Mouse (Mus musculus): Measurements from ENCODE around the gene Smyd4. TPM values are rescaled to one million over a fixed set of nuclear protein-coding genes. Genes with fewer than 3 reads are reported as not detected.
"Not testable (repeated sequence)": the region's sequence is repeated elsewhere in the genome, so short reads cannot be mapped to it uniquely, and the experiment has no call there.

Gene Smyd4
- total RNA-seq, 2 experiments from 2014 or later, result 5.9 to 7.2 TPM

- DNase-seq, result no peak
These were observed 3.5 kb upstream of the Smyd4 start for GRCm38 (mm10) chr11:75344716-75345115.

- DNase-seq, result no peak
These were observed 1.6 kb upstream of the Smyd4 start for GRCm38 (mm10) chr11:75346556-75347187.

- DNase-seq, result no peak
These were observed 1.0 kb upstream of the Smyd4 start for GRCm38 (mm10) chr11:75347188-75347585.

- no peak for DNase-seq
These were observed 637 bp upstream of the Smyd4 start for GRCm38 (mm10) chr11:75347596-75347995.

GRCm38 (mm10) chr11:75348890-75349261 lies 643 bp downstream of the Smyd4 start:
- no peak for DNase-seq

- no peak for DNase-seq
These were observed 3.0 kb downstream of the Smyd4 start for GRCm38 (mm10) chr11:75351225-75351624.

GRCm38 (mm10) chr11:75355475-75355874 lies 7.2 kb downstream of the Smyd4 start:
- DNase-seq, result peak in 1 of 2 experiments; percentile 27

- DNase-seq, result no peak
These were observed 28.9 kb downstream of the Smyd4 start for GRCm38 (mm10) chr11:75377125-75377524.

GRCm38 (mm10) chr11:75378786-75379185 lies 30.6 kb downstream of the Smyd4 start:
- not testable (repeated sequence) for DNase-seq

- not testable (repeated sequence) for DNase-seq
These were observed 35.3 kb downstream of the Smyd4 start for GRCm38 (mm10) chr11:75383529-75383928.

GRCm38 (mm10) chr11:75395611-75396010 lies 47.4 kb downstream of the Smyd4 start:
- DNase-seq, result no peak

- DNase-seq, result no peak
These were observed 49.2 kb downstream of the Smyd4 start for GRCm38 (mm10) chr11:75397452-75397851.

GRCm38 (mm10) chr11:75399411-75399841 lies 51.2 kb downstream of the Smyd4 start:
- DNase-seq, result no peak

- DNase-seq, result no peak
These were observed 51.9 kb downstream of the Smyd4 start for GRCm38 (mm10) chr11:75400099-75400498.

- DNase-seq, result peak; percentile 75 to 76
These were observed 54.0 kb downstream of the Smyd4 start for GRCm38 (mm10) chr11:75402271-75402690.

GRCm38 (mm10) chr11:75403301-75404052 lies 55.2 kb downstream of the Smyd4 start:
- peak; percentile 51 to 68 for DNase-seq

- no peak for DNase-seq
These were observed 56.6 kb downstream of the Smyd4 start for GRCm38 (mm10) chr11:75404801-75405200.

GRCm38 (mm10) chr11:75406104-75406503 lies 57.9 kb downstream of the Smyd4 start:
- no peak for DNase-seq

GRCm38 (mm10) chr11:75406865-75407264 lies 58.6 kb downstream of the Smyd4 start:
- peak; percentile 30 to 73 for DNase-seq

GRCm38 (mm10) chr11:75409679-75410575 lies 61.7 kb downstream of the Smyd4 start:
- DNase-seq, result no peak

- no peak for DNase-seq
These were observed 62.4 kb downstream of the Smyd4 start for GRCm38 (mm10) chr11:75410591-75410990.

- peak in 1 of 2 experiments; percentile 59 for DNase-seq
These were observed 66.9 kb downstream of the Smyd4 start for GRCm38 (mm10) chr11:75415096-75415495.

- no peak for DNase-seq
These were observed 67.8 kb downstream of the Smyd4 start for GRCm38 (mm10) chr11:75415994-75416393.

Measured in heart, adult 18-20 months (tissue).